Mouse (Mus musculus) c-Kit-positive CD71-negative TER-119-negative erythroid progenitor cells, embryonic 14.5 days (primary cell): ENCODE measurements around the gene Tppp.
"Not testable (repeated sequence)": the region's sequence is repeated elsewhere in the genome, so short reads cannot be mapped to it uniquely, and the experiment has no call there.

Source experiments
- DNase-seq: peaks from one replicate; pipeline ENCODE4 v3.0.0-alpha.2; 2013; ENCODE audit warnings: low read depth

Gene Tppp

DNA sequence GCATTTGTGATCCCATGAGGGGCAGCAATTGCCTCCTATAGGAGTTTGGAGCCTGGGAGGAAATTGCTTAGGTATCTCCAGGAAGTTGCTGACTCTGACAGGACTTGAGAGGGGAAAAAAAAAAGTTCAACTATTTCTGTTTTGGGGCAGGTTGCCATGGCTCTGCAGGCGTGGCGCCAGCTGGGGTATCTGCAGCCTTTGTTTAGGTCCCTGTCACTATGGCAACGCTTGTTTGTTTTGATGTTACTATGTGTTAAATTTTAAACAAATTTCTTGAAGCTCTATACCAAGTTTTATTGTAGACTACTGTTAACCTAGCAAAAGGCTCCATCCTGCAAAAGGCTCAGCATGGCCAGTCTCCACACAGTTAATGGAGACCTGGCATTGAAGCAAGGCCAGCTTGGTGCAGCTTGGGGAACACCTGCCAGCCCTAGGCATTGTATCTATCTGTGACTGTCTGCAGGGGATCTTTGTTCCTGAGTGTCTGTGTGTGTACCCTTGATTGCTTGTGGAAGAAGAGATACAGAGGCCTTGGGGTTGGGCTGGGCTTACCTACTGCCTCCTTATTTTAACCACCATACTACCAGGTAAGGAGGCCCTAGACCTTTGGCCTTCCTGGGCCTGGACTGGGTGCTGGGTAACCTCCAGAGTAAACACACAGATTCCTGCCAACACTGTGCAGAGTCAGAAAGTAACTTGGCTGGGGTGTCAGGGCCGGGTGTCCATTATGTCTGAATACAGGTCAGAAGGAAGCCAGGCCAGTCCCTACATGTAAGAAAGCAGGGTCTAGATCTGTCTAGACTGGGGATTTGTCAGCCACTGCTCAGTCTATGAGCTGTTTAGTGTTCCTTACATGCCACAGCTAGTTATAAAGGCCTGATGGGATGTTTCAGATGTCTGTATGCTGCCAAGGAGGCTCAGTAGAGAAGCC is 16.2 kb downstream of the Tppp start:
- no peak for DNase-seq

DNA sequence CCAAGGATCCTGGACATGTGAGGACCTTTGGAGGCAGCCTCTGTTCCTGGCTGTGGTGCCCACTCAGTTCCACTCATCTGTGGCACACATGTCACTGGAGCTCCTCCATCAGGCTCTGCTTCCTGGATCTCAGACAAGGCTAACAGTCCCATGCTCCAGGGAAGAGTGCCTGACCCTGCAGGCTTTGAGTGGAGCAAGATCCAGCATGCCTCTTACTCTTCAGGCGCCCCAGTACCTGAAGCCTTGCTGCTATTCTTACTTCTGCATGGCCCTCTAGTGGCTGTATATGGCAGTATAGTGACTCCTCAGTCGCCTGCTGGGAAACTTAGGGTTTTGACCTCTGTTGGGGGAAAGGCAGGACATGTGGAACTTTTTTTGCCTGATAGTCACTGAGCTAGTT is 17.0 kb downstream of the Tppp start:
- DNase-seq: no peak

DNA sequence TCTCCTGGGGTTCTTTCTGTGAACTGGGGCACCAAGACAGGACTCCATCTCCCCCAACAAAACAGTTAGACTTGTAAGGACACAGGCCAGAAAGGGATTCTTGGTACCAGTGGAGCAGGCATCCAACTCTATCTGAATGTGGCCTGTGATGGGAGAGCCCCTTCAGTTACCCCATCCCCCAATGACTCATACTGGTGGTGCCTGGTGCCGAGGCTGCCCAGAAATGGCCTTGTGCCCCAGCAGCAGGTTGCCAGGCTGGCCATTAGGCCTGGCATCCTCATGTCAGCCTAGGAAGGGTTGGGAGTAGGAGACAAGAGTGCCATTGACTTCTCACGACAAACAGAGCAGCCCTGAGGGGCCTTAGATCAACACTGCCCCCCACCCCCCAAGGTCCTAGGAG is 18.9 kb downstream of the Tppp start:
- no peak for DNase-seq

DNA sequence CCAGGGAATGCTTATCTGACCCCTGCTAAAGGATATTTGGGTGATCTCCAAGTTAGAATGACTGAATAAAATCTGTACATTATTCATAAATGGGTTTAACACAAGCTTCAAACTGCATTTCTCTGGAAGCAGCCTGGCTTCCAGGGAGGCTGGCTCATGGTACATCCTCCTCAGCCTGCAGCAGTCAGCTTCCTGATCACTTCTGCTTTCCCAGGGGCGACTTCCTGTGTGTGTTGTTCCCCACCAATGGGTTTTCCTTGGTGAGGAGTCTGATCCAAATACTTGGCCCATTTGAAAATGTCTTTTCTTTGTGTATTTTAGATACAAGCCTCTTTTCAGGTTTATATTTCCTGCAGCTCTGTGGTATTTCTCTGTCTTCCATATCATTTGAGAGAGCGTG is 19.8 kb downstream of the Tppp start:
- DNase-seq: no peak

DNA sequence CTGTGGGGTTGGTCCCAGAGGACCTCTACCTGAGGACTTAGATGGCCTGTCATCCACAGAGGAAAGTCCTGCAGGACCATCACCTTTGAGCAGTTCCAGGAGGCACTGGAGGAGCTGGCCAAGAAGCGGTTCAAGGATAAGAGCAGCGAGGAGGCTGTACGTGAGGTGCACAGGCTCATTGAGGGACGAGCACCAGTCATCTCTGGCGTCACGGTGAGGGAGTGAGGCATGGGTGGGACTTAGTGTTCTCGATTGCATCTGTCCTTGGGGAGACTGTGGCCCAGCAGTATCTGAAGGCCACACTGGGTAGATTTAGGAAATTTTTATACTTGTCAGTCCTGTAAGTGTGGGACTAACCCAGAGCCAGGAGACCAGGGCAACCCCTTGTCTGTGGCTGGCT is 21.5 kb downstream of the Tppp start:
- DNase-seq: no peak

DNA sequence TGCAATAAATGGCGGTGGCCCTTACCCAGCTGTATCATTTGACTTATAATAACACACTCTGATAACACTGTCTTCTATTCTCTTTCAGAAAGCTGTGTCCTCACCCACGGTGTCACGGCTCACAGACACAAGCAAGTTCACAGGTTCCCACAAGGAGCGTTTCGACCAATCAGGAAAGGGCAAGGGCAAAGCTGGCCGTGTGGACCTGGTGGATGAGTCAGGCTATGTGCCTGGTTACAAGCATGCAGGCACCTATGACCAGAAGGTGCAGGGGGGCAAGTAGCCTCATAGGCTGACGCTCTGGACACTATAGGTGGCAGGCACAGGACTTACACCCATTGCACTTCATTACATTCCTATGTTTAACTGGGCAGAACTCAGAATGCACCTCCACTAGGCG is 21.9 kb downstream of the Tppp start:
- no peak for DNase-seq

DNA sequence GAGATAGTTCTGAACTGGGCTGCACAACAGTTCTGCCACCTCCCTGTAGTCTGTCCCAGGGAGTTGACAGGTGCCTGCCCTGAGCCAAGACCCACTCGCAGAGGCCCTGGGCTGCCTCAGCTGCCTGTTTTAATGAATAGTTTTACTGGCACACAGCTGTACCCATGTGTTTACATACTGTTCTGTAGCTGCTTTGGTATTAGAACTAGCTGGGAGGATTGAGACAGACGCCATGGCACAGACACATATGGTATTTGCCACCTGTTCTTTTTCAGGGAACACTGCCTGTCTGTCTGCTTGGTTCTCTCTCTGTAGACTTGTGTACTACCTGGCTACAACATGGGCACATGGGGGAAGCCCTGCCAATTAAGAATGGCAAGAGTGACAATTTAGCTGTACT is 25.5 kb downstream of the Tppp start:
- DNase-seq: no peak

DNA sequence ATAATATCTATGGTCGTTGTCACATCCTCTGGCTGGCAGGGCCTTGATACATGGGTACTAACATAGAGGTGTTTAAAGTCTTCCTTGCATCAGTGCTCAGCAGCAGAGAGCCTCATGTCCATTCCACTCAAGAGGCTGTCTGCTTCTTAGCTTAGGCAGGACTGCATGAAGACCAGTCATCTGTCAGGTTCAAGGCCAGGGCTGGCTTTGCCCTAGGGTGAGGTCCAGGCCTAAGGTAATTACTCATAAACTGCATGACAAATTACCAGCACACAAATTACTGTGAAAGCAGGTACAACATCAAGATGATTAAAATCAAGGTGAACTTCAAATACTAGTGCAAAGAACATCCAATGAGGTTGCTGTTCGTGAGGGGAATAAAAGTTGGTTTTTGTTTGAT is 26.6 kb downstream of the Tppp start:
- DNase-seq: no peak

DNA sequence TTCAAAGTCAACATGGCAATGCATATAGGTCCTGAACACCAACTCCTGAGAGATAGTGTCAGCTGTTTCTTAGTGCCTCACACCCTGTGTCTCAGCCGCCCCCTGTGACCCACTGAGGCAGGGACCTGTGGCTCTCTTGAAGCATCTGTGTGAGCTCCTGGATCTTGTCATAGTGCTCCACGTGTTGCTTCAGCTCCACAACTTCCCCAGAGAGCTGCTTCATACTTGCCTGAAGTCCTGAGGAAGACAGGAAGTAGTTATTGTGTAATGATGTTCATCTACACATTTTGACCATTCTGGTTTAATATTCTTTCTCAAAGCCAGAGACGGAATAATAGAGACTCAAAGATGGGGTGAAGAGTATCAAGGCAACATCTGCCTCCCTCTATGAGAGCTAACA is 30.7 kb downstream of the Tppp start:
- DNase-seq: no peak

DNA sequence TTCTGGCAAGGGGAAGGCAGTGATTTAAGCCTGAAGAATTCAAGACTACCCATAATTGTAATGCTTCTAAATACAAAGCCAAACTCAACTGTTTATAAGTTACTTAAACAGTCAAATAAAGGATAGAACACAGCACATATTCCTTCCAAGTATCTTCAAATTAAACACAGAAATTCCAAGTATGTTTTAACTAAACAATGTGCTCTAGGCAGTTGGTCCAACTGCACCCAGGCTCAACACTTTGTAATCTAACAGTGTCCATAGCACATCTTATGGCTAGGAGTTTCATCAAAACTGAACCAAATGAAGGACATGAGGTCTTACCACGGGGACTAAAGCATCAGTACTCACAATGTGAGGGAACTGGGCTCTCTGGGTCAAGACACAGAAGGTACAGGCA is 47.0 kb downstream of the Tppp start:
- DNase-seq: no peak

DNA sequence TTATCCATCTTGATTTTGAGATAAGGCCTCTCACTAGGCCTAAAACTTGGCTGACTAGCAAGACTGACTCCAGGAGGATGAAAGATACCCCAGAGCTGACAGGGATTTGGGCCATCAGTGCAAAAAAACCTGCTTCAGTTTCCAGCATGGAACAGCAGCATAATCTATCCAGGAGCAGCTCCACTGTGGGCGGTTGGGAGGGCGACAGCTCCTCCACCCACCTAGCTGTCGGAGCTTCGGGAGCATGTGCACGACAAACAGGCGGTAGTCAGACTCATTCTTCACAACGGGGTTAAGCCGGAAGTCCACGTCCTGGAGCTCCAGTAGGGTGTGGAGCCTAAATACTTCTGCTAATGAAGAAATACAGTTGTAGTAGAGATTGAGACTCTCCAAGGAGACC is 48.9 kb downstream of the Tppp start:
- no peak for DNase-seq

DNA sequence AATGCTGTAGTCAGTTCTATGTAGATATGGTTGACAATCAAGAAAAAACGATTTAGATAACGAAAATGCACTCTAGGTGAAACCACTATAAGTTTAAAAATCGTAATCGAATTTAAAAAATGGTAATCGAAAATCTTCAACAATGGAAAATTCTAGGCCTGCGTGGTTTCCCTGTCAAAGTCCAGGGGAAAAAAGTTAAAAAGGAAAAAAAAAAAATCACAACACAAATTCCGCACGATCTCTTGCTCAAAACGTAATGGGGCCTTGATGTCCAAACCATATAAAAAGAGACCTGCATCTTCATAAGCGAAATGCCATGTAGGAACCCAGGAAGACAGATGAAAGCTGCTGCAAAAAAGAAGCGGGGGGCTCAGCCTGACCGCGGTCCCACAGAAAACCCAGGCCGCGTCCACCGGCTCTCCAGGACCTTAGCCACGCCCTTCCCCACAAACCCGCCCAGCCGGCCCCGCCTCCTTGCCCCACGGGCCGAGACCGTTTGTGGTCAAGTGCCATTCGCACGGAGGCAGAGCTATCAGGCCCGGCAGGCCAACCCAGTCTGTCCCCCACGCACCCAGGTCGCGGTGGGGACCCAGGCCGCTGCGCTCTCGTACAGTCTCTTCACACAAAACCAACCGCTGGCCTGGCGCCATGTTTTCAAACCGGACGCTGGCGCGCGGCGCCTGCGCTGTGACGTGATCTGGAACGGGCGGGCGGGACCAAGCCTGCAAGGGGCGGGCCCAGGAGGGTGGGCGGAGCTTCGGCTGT is 52.6 kb downstream of the Tppp start, which contains the start of gene Cep72:
Gene Cep72 (minus strand): TSS at position 687 of the 765 bp plus-strand sequence.
- peak; percentile 89 for DNase-seq

DNA sequence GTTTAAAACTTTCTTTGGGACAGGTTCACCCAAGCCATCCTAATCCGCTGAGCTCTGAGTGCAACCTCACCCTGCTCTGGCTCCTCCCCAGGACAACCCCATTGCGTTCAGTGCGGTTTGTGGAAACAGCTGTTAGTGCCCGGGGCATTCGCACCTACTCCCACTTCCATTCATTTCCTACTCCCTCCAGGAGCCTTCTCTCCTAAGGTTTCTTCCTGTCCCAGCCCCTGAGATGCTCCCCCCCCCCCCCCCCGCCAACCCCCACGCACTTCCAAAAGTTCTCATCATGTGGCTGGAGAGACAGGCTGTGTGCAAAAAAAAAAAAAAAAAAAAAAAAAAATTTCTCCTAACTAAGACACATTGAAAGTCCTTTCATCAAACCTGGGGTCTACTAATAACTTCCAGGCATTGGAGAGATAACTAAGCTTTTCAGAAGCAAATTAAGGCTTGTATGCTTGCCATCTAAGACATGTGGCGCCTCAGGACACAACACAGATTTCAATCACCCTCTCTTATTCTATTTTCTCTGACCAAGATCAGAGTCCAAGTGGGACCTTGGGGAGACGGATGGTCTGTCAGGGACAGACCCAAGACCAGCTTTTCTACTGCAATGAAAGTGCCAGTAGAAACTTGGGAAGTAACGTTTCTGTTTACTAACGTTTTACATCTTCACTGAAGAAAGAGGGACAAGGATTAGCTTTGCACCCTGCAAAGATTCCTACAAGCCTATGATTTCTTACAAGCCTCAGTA is 53.3 kb downstream of the Tppp start:
- no peak for DNase-seq

DNA sequence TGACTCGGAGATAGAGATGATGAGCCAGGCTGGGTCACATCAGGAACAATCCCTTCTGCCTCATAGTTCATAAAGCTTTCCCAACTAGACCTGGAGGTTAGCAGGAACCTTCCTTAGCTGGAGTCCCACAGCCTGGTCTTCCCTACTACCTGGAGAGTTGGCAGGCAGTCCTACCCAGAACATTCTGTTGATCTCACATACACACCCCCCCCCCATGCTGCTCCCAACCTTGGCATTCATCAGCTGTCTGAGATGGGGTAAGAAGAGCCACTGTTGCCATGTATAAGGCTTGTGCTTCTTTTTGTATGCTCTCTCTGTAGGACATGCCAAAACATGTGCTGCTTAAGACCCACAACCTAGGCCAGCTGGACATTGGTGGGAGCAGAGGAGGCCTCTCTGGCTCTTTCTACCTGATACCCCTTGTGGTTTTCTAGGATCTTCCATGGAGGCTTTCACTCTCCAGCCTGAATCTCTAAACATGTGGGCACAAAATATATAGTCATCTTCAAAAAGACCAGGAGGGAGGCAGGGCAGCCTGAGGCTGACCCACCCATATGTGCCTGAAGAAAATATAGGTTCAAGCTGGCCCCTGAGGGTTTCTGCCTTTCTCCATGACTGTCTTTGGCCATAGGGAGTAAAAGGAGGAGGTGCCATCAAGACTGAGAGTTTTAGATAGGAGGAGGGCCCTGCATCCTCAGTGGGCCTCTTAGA is 54.3 kb downstream of the Tppp start:
- no peak for DNase-seq

DNA sequence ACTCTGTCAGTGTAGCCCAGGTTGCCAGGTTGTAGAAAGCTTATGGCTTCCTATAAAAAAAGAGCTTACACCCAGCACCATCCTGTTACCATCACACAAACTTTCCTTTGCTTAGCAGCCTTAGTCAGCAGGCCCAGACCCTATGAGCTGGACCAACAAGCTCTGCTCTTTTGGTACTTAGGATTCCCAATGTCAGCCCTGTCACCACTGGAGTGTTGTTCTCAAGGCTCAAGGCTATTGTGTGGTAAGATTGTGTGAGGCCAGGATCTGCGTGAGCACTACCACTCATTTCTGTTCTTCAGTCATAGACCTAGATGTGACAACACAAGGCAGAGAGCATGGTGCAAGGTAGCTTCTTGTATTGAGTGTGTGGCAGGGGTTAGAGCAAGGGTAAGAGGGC is 57.4 kb downstream of the Tppp start:
- DNase-seq: no peak

DNA sequence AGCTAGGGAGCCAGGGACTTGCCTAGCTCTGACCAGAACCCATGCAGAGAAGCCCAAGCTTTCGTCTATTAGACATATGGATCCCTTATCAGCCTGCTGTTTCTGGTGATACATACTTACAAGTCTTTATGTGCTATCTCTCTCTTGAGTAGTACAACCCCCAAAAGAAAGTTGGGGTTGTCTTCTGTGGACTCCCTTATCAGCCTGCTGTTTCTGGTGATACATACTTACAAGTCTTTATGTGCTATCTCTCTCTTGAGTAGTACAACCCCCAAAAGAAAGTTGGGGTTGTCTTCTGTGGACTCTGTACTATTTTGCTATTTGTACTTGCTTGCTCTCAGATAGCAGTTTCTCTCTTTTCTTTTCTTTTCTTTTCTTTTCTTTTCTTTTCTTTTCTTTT is 62.0 kb downstream of the Tppp start:
- DNase-seq: not testable (repeated sequence)

DNA sequence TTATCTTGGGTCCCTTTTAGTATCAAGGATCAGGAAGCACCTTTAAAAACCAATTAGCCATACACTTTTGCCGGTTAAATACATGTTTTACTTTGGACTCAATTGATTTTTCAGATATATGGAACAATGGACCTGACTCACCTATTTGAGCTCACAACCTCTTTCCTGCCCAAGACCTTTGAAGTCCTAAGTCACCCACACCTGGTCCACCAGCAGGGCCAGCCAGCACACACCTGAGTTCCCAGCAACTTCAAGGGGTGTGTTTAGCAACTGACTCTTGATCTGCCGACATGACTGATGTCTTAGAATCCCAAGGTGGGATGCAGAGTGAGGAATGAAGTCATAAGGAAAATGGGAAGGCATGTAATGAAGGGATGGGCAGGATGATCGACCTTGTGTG is 62.5 kb downstream of the Tppp start:
- no peak for DNase-seq

DNA sequence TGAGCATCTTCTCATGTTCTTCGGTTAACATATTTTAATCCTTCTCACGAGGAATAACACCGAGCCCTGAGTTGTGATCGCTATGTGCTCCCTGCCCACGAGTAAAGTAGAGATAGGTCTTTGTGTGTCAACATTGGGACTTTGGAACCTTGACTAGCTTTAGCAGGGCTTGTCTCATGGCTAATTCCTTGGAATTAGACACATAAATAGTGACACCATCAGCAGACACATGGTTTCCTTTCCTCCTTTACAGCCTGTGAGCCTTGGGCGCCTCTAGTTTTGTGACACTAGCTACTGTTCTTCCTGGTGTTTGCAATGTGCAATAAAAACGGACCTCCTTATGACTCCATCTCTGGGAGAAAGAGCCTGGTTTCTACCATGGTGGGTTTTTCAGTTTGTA is 64.2 kb downstream of the Tppp start:
- no peak for DNase-seq
